Mouse (Mus musculus): ENCODE data around the gene Zfp385a. TPM values are rescaled to one million over a fixed set of nuclear protein-coding genes. Genes with fewer than 3 reads are reported as not detected.

Zfp385a gene
- polyA plus RNA-seq (2011; ENCODE audit: insufficient read length, low read depth, missing spikeins): 25.0 and 27.6 TPM in 2 replicates

- TF ChIP-seq CTCF (IDR thresholded peaks at IDR 0.05; ENCODE audit: borderline replicate concordance, insufficient read depth, low read length) (no peak), POLR2A (IDR thresholded peaks at IDR 0.05; ENCODE audit: low read depth, low read length) (peak; percentile 48)
- Histone ChIP-seq H3K4me1 (ENCODE audit: control insufficient read depth, insufficient read depth, low read length) (0 out of 2 replicates have a peak, but pooled peaks cover 9% of the 10 kb centered on the region), H3K4me3 (ENCODE audit: insufficient read depth, low read length) (peak within 1 kb of the TSS; percentile 43), H3K27ac (ENCODE audit: insufficient read depth, low read length) (no peak within 1 kb of the TSS)
Observed at GRCm38 (mm10) chr15:103339961-103340337, at the start of gene Zfp385a. Gene Zfp385a, minus strand, starts transcription at chr15:103340093.

GRCm38 (mm10) chr15:103388556-103389145 lies 48.8 kb upstream of the Zfp385a start:
- Histone ChIP-seq H3K27ac (ENCODE audit: insufficient read depth, low read length) (no peak overlapping the region), H3K4me1 (ENCODE audit: control insufficient read depth, insufficient read depth, low read length) (peaks cover 12% of the 10 kb centered on the region)

GRCm38 (mm10) chr15:103383771-103384488 lies 44.0 kb upstream of the Zfp385a start:
- H3K27ac ChIP-seq (ENCODE audit: insufficient read depth, low read length): peak overlapping the region; percentile 20; the same call in 1 of the 2 replicates
- TF ChIP-seq CTCF (IDR thresholded peaks at IDR 0.05; ENCODE audit: borderline replicate concordance, insufficient read depth, low read length) (no peak), POLR2A (IDR thresholded peaks at IDR 0.05; ENCODE audit: low read depth, low read length) (no peak)
- peaks cover 11% of the 10 kb centered on the region for H3K4me1 ChIP-seq (ENCODE audit: control insufficient read depth, insufficient read depth, low read length)
- no peak overlapping the region for H3K4me3 ChIP-seq (ENCODE audit: insufficient read depth, low read length)

More at GRCm38 (mm10) chr15:103388556-103389145, 48.8 kb upstream of the Zfp385a start:
- H3K4me3 ChIP-seq (ENCODE audit: insufficient read depth, low read length): no peak overlapping the region
- no peak for TF ChIP-seq CTCF (IDR thresholded peaks at IDR 0.05; ENCODE audit: borderline replicate concordance, insufficient read depth, low read length)

- Histone ChIP-seq H3K27ac (ENCODE audit: insufficient read depth, low read length) (peak overlapping the region; percentile 20; the same call in 1 of the 2 replicates), H3K4me3 (ENCODE audit: insufficient read depth, low read length) (no peak overlapping the region), H3K4me1 (ENCODE audit: control insufficient read depth, insufficient read depth, low read length) (peaks cover 18% of the 10 kb centered on the region)
- TF ChIP-seq POLR2A (IDR thresholded peaks at IDR 0.05; ENCODE audit: low read depth, low read length): no peak
- TF ChIP-seq CTCF (IDR thresholded peaks at IDR 0.05; ENCODE audit: borderline replicate concordance, insufficient read depth, low read length): no peak
Observed at GRCm38 (mm10) chr15:103382795-103383406, 43.0 kb upstream of the Zfp385a start.

GRCm38 (mm10) chr15:103382075-103382474 lies 42.2 kb upstream of the Zfp385a start:
- TF ChIP-seq POLR2A (IDR thresholded peaks at IDR 0.05; ENCODE audit: low read depth, low read length): no peak
- TF ChIP-seq CTCF (IDR thresholded peaks at IDR 0.05; ENCODE audit: borderline replicate concordance, insufficient read depth, low read length): no peak

GRCm38 (mm10) chr15:103378665-103379356 lies 38.9 kb upstream of the Zfp385a start:
- Histone ChIP-seq H3K4me3 (ENCODE audit: insufficient read depth, low read length) (no peak overlapping the region), H3K27ac (ENCODE audit: insufficient read depth, low read length) (peak overlapping the region; percentile 92), H3K4me1 (ENCODE audit: control insufficient read depth, insufficient read depth, low read length) (peaks cover 19% of the 10 kb centered on the region)
- TF ChIP-seq POLR2A (IDR thresholded peaks at IDR 0.05; ENCODE audit: low read depth, low read length) (no peak), CTCF (IDR thresholded peaks at IDR 0.05; ENCODE audit: borderline replicate concordance, insufficient read depth, low read length) (no peak)

More at GRCm38 (mm10) chr15:103382075-103382474, 42.2 kb upstream of the Zfp385a start:
- H3K4me3 ChIP-seq (ENCODE audit: insufficient read depth, low read length): no peak overlapping the region
- H3K27ac ChIP-seq (ENCODE audit: insufficient read depth, low read length): peak overlapping the region; percentile 6; the same call in 1 of the 2 replicates
- peaks cover 19% of the 10 kb centered on the region for H3K4me1 ChIP-seq (ENCODE audit: control insufficient read depth, insufficient read depth, low read length)

- TF ChIP-seq POLR2A (IDR thresholded peaks at IDR 0.05; ENCODE audit: low read depth, low read length) (0 out of 2 replicates have a peak, but pooled peaks have one; percentile 13), CTCF (IDR thresholded peaks at IDR 0.05; ENCODE audit: borderline replicate concordance, insufficient read depth, low read length) (no peak)
- Histone ChIP-seq H3K4me3 (ENCODE audit: insufficient read depth, low read length) (no peak overlapping the region), H3K27ac (ENCODE audit: insufficient read depth, low read length) (peak overlapping the region; percentile 92), H3K4me1 (ENCODE audit: control insufficient read depth, insufficient read depth, low read length) (peaks cover 13% of the 10 kb centered on the region)
Observed at GRCm38 (mm10) chr15:103377752-103378664, 38.1 kb upstream of the Zfp385a start.

- peak overlapping the region; percentile 76 for H3K27ac ChIP-seq (ENCODE audit: insufficient read depth, low read length)
- no peak overlapping the region for H3K4me3 ChIP-seq (ENCODE audit: insufficient read depth, low read length)
- H3K4me1 ChIP-seq (ENCODE audit: control insufficient read depth, insufficient read depth, low read length): peaks cover 14% of the 10 kb centered on the region
- TF ChIP-seq POLR2A (IDR thresholded peaks at IDR 0.05; ENCODE audit: low read depth, low read length) (no peak), CTCF (IDR thresholded peaks at IDR 0.05; ENCODE audit: borderline replicate concordance, insufficient read depth, low read length) (no peak)
Observed at GRCm38 (mm10) chr15:103376837-103377269, 37.0 kb upstream of the Zfp385a start.

Data from embryonic fibroblast, embryonic 13.5 days (primary cell).